Mouse (Mus musculus) retina, embryonic 14.5 days (tissue): ENCODE data around the gene Gm38392.
A peak's percentile ranks its signal among the peaks of the same experiment; 100 is the strongest.
"Not testable (repeated sequence)": the region's sequence is repeated elsewhere in the genome, so short reads cannot be mapped to it uniquely, and the experiment has no call there.

Source experiments
- DNase-seq: peaks from one replicate; pipeline ENCODE4 v3.0.0-alpha.2; 2015; ENCODE audit warnings: low spot score

The Gm38392 gene

GRCm38 (mm10) chr3:88276529-88277143 lies 10.4 kb downstream of the Gm38392 start:
- DNase-seq: peak; percentile 56

- DNase-seq: no peak
Observed at GRCm38 (mm10) chr3:88276121-88276520, 10.9 kb downstream of the Gm38392 start.

GRCm38 (mm10) chr3:88274002-88274401 lies 13.0 kb downstream of the Gm38392 start:
- DNase-seq: no peak

- DNase-seq: no peak
Observed at GRCm38 (mm10) chr3:88271859-88272258, 15.2 kb downstream of the Gm38392 start.

GRCm38 (mm10) chr3:88271298-88271697 lies 15.7 kb downstream of the Gm38392 start:
- DNase-seq: not testable (repeated sequence)

GRCm38 (mm10) chr3:88268991-88269390 lies 18.0 kb downstream of the Gm38392 start:
- DNase-seq: no peak

- not testable (repeated sequence) for DNase-seq
Observed at GRCm38 (mm10) chr3:88268014-88268413, 19.0 kb downstream of the Gm38392 start.

GRCm38 (mm10) chr3:88262346-88262745 lies 24.7 kb downstream of the Gm38392 start:
- DNase-seq: no peak

GRCm38 (mm10) chr3:88256382-88256781 lies 30.6 kb downstream of the Gm38392 start:
- DNase-seq: no peak

- peak; percentile 46 for DNase-seq
Observed at GRCm38 (mm10) chr3:88255950-88256349, 31.1 kb downstream of the Gm38392 start.

GRCm38 (mm10) chr3:88254268-88254926 lies 32.6 kb downstream of the Gm38392 start, which contains the start of gene Rhbg:
Gene Rhbg (minus strand): TSS chr3:88254709.
- peak; percentile 45 for DNase-seq

- DNase-seq: no peak
Observed at GRCm38 (mm10) chr3:88252739-88253138, 34.3 kb downstream of the Gm38392 start.

GRCm38 (mm10) chr3:88248406-88248805 lies 38.6 kb downstream of the Gm38392 start:
- no peak for DNase-seq

GRCm38 (mm10) chr3:88247666-88248065 lies 39.3 kb downstream of the Gm38392 start:
- no peak for DNase-seq

- peak; percentile 89 for DNase-seq
Observed at GRCm38 (mm10) chr3:88245811-88246210, 41.2 kb downstream of the Gm38392 start.

- peak; percentile 80 for DNase-seq
Observed at GRCm38 (mm10) chr3:88244071-88244470, 42.9 kb downstream of the Gm38392 start.

- peak; percentile 93 for DNase-seq
Observed at GRCm38 (mm10) chr3:88242531-88242930, 44.5 kb downstream of the Gm38392 start.

- peak; percentile 41 for DNase-seq
Observed at GRCm38 (mm10) chr3:88241045-88241786, 45.8 kb downstream of the Gm38392 start.

- DNase-seq: no peak
Observed at GRCm38 (mm10) chr3:88239446-88239845, 47.6 kb downstream of the Gm38392 start.

- no peak for DNase-seq
Observed at GRCm38 (mm10) chr3:88238866-88239391, 48.1 kb downstream of the Gm38392 start.

- DNase-seq: peak; percentile 69
Observed at GRCm38 (mm10) chr3:88237556-88238194, 49.3 kb downstream of the Gm38392 start.

- DNase-seq: no peak
Observed at GRCm38 (mm10) chr3:88237161-88237555, 49.9 kb downstream of the Gm38392 start.
